Mouse (Mus musculus) adrenal gland, postnatal 36 days (tissue): ENCODE data around the gene Smyd4. TPM values are rescaled to one million over a fixed set of nuclear protein-coding genes. Genes with fewer than 3 reads are reported as not detected.

ENCODE experiments used
- DNase-seq, 2 experiments: peaks; one replicate each; pipeline ENCODE4 v3.0.0; 2021; ENCODE audit warnings: mixed read lengths in 1 of 2
- total RNA-seq, 2 experiments: library from RNA; stranded (reverse); gene quantifications; 2 replicates each; pipeline ENCODE4 v1.2.3; 2021

Smyd4 gene
- total RNA-seq, 2 experiments from 2014 or later: 9.9 to 10.9 TPM

DNA sequence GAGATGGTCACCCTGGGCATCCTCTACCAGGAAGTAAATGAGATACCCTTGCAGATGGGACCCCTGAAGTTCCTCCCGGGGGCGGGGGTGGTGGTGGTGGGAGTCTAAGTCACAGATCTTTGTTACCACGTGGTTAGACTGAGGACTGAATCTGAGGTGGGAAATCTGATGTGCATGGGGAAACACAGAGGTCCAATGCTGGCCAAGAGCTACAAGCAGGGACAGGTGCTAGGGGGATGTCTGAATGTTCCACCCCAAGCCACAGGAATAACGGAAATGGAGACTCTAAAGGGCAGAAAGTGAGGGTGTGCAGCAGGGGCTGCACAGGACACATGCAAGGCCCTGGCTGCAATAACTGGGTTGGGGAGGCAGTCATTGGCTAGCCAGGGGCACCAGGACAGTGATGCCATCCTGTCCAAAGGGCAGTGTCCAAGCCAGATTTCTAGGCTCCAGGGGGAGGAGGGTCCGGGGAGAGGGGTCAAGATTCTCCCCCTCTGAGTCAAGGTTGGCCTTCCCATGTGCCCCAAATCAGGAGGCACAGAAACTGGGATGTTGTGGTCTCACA, 72.7 kb downstream of the Smyd4 start:
- DNase-seq: no peak

DNA sequence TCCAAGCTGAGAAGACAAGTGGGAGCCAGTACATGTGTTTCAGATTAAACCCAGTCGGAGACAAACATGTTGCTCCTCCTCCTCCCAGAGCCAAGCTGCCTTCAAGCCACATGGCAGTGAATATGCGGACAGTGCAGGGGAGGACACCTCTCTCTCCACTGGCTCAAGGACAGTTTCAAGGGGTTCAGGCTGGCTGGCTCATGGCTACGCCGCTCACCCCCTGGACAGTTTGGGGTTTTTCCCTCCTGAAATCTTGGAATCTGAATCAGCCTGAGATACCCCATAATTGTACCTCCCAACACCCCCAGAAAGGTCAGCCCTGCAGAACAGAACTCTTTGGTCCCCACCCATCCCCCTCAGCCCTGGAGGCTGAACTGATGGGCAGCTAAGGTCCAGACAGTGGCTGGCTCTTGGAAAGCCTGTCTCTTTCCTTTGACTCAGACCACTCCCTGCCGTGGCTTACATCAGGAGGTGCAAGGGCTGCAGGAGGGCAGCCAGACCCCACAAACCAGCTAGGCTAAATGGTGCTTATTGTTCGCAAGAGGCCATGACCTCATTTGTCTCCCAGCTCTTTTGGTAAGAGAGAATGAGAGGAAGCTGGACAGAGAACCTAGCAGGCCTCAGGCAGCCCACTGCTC, 73.3 kb downstream of the Smyd4 start:
- DNase-seq: peak in 1 of 2 experiments; percentile 32

DNA sequence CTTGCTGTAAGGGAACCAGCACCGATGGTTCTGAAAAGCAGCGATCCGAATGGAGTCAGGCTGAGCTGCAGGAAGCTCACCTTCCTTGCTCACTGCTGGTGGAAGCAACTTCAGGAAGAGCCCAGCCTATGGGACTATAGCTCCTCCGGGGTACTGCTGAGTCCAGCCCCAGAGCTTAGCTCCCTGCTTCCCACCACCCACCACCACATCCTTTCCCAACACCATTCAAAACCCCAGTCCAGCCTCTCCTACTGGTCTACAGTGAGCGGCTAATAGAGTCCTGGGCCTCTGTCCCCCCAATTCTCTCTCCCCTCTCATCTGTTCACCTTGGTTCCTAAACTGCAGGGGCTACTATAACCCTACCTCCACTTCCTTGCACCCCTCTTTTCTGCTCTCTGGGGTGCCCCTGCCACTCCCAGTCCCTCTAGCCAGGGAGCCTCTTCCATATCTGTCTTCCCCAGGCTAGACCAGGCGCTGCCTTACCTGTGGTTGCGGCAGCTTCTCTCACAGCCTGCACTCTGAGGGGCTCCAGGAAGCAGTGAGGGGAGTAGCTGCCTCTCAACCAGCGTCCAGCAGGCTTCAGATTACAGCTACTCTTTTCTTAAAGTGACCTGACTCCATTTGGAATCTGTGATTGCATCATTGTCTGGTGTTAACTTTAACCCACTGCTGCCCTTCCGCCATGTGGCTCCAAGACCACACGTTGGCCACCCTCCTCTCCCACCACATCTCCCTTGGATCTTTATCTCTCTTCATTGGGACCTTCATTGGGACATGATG, 74.0 kb downstream of the Smyd4 start, which contains the start of gene Serpinf1:
Gene Serpinf1 (minus strand): TSS at position 689 of the 780 bp plus-strand sequence.
- DNase-seq: no peak

DNA sequence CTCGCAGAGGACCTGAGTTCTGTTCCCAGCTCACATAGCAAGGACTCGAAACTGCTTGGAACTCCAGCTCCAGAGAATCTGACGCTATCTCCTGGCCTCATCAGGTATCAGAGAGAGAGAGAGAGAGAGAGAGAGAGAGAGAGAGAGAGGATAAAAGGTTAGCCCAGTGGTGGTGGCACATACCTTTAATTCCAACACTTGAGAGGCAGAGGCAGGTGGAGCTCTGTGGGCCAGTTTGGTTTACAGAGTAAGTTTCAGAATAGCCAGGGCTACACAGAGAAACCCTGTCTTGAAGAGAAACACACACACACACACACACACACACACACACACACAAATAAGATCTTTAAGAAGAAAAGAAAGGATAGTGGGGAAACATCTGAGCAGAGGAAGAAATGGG, 74.9 kb downstream of the Smyd4 start:
- DNase-seq: no peak

DNA sequence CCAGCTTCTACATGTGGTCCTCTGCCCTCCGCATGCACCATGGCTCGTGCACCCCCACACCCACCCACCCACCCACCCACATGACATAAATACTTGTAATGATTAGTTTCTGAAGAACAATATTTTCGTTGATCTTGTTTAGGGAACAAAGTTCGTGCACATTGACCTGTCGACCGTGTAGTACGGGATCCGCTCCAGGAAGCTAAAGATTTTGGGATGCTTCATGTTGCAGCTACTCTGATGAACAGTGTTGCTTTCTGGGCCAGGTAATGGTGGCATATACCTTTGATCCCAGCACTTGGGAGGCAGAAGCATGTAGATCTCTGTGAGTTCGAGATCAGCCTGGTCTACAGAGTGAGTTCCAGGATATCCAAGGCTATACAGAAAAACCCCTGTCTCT, 75.8 kb downstream of the Smyd4 start:
- DNase-seq: no peak

DNA sequence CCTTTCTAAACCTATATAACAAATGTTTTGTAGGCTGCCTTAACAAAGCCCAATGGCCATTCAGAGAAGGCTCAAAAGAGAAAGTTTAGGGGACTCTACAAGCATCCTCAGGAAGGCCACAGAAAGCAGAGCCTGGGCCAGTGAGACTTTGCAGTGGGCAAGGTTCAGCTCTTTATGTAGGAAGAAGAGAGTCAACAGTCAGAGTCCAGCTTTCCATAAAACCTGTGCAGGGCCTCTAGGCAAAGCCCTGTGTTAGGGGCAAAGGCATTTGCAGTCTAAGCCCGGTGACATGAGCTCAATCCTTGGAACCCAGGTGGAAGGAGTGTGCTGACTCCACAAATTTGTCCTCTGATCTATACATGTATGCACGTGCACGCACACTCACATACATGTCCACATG, 76.2 kb downstream of the Smyd4 start:
- no peak for DNase-seq

DNA sequence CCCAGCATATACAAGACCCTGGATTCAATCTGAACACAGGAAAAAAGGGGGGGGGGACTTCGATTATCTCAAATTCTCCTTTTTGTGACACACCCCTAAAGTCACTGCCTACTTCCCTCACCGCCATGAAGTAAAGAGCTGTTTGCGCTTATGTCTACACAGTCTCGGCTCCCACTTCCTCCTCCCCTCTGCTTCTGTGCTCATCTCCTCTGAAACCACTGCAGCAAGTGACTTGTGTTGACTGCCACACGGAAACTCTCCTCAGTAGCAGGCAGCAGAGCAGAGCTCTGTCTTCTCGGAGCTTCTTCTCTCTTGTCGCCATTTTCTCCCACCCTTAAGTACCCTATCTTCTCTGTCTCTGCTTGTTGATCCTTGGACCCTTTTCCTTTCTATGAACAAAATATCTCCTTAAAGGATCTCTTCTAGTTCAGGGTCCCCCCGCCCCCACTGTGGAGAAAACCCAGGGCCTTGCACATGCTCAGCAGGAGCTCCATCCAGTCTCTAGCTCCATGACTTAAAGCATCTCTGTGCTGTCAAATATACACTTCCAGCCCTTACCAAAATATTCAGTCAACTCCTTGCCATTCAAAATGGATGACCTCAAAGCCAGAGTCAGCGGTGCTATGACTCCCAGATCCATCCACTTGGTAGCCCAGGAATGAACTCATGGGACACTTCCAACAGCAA, 80.9 kb downstream of the Smyd4 start:
- no peak for DNase-seq

DNA sequence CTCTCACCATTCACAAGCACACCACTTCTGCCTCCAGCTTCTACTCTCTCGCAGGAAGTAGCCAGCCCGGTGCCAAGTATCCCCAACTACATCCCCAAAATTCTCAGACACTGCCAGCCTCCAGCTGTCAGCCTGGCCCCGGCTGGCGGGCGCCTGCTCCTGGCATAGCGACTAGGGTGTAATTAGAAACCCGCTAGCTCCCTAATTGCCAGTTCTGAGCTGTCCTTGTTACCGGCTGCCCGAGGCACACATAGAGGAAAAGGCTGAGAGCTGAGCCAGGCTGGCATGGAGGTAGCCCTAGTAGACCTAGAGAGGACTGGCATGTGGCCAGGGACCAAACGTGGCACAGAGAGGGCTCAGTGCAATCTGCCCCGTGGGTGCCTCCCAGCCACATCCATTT, 83.1 kb downstream of the Smyd4 start:
- peak in 1 of 2 experiments; percentile 59 for DNase-seq

DNA sequence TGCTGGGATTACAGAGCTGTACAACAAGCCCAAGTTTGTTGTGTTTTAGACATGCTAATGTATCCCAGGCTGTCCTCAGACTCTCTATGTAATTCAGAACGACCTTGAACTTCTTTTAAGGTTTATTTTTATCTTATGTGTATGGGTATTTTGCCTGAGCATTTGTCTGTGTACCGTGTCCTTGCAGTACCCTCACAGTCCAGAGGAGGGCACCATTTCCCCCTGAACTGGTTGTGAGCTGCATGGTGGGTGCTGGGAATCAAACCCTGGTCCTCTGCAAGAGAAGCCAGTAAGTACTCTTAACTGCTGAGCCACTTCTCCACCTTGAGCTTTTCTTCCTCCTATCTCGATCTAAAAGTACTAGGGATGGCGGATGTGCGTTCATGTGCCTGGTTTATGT, 85.9 kb downstream of the Smyd4 start:
- no peak for DNase-seq

DNA sequence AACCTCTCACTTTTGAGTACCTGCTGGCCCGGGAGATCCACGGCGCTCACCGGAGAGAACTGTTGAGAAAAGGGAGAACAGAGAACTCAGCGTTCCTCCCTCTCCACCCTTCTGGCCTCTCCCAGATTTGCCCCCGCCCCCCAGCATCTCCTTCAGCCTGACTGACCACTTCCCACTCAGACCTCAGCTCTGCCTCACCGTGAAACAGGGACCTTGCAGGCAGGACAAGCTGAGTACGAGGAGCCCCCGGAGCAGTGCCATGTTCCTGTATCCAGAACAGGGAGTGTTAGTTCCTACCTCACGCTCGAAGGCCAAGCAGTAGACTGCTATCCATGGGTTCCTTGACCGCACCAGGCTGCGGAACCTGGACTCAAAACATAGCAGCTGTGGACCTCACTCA, 90.0 kb downstream of the Smyd4 start:
- peak in 1 of 2 experiments; percentile 44 for DNase-seq

DNA sequence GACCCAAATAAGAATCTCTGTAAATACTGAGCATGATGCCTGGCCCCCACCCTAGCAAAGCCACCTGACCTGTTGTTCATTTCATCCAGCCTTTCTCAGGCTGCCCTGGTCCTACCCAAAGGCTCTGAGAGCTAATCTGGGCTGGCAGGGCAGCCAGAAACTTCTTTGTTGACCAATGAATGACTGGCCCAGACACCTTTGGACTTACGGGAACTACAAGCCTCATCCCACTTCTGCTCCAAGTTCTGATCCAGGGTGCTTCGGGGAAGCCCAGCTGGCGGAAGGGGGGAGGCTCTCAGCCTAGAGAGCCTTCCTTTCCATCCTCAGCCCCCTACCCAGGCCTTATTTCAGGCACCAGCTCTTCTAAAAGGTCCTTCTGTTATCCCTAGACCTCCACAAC, 90.6 kb downstream of the Smyd4 start:
- DNase-seq: no peak

DNA sequence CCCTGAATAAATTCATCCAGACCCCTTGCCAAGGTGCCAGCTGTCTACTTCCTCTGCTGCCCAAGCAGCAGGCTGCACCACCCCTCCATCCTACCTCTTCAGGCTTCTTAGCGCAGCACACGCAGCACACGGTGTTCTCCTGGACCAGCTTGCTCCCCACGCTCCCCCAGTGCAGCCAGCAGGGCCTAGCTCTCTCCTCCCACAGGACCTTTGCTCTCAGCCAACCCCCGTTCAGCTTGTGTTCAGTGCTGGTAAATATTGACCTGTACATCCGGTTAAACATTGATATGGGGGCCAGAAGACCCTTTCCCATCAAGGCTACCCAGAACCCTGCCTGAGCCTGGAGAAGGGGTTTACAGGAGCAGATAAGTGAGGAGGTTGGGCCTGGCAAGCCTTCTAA, 91.1 kb downstream of the Smyd4 start, which contains the start of gene Serpinf2:
Gene Serpinf2 (minus strand): TSS at position 229 of the 400 bp plus-strand sequence.
- no peak for DNase-seq

DNA sequence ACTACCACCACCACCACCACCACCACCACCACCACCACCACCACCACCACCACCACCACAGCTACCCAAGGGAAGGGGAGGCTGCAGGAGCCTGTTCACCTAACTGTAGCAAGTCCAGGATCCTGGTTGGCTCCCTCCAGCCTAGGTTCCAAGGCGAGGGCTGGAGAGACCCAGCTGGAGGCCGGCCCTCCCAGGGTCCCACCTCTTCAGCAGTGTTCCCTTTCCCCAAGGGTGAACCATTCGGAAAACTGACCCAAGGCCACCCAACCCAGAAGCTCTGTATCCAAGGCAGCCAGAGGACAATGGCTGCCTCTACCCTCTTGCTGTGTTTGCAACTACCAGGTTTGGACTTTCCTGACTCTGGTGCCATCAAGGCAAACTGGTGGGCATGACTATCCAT, 91.7 kb downstream of the Smyd4 start:
- DNase-seq: no peak

DNA sequence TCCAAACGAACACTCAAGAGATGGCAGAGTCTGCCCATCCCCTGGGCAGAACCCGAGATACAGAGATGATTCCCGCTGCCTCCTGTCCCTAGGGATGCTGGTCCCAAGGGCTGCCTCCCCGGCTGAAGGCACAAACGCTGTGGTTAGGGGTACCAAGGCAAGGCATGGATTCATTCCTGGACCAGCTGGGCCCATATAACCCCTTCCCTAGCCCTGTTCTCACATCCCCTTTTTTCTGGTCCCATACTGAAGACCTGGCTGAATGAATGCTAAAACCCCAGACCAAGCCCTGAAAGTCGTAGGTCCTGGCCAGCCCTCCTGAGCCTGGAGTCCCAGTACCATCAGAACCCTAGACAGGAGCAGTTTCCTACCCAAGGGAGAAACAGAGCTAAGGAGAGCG, 92.8 kb downstream of the Smyd4 start:
- no peak for DNase-seq

DNA sequence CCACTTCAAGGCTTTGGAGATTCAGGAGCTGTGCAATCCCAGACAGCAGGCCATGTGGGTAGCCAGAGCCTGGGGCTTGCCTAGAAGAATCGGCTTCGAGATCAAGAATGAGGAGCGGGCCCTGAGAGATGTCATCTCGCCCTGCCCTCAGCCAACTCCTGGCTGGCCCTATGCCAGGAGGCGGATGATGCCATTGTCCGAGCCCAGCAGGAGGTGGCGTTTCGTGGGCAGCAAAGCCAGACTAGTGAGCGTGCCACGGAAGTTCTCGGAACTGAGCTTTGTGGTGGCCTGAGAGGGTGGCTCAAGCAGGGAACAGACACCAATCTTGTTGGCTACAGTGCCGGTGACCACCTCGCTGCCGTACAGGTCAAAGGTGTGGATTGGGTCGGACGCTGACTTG, 93.4 kb downstream of the Smyd4 start:
- DNase-seq: no peak

DNA sequence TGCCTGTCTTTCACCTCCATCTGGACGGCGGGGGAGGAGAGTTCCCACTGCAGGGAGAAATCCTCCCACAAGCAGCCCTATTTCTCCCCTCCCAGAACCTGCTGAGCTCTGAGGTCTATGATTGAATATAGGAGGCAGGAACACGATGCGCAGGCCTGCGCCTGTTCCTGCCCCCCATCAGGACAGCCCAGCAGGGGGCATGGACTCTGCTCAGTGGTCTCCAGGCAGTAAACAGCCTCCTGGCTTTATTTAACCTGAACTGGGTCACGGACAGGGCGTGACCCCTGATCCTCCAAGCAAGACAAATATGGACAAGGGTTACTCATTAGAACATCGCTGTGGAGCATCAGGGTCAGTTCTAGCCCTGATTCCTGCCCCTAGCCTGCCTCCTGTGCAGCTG, 95.5 kb downstream of the Smyd4 start:
- DNase-seq: no peak

DNA sequence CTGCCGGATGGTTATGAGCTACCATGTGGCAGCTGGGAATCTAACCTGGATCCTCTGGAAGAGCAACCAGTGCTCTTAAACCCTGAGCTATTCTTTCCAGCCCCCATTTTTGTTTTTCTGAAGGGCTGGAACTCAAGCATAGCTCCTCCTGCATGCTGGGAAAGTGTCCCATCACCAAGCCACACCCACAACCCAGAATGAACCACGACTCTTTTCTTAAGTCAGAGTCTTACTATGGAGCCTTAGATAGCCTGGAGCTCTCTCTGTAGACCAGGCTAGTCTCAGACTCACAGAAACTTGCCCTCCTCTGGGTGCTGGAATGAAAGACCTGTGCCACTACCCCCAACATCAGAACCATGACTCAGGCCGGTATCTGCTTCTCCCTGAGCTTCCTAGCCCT, 100.3 kb downstream of the Smyd4 start:
- DNase-seq: no peak

DNA sequence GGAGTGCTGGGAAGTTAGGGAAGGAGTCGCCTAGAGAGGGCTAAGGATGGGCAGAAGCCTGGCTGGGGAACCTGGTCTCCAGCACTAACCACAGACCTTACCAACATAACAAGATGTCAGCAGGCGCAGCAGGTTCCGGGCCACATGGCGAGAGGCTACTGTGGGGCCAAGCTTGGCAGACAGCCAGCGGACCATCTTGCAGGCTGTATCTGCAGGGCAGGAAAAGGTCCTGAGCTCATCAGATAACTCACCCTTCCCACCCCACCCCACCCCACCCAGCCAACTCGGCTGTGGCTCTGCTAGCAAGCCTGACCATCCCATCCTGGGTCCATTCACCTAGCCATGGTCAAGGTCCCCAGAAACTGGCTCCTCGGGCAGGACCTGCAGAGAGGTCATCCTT, 101.5 kb downstream of the Smyd4 start:
- DNase-seq: no peak

DNA sequence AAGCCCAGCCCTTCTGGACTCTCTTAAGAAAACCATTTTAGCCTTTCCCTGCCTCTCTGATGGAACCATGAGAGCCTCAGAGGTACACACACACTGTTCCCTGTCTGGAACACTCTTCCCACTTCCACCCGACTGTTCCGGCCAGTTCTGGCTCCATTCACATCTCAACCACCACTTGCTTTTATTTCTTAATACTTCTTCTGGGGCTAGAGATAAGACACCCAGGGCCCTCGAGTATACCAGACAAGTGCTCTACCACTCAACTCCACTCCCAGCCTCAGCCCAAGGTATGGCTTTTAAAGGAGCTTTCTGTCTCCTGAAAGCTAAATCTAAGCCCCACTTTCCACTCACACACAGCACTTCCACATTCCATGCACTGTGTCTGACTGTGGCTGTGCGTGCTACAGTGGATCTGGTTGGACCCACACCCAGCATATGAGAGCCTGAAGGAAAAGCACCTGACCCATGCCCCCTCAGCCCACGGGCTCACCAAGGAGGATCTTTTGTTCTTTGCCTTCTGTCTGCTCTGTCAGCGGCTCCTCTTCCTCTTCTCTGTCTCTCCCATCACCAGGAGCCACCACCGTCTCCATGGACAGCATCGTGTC, 102.2 kb downstream of the Smyd4 start:
- DNase-seq: no peak

DNA sequence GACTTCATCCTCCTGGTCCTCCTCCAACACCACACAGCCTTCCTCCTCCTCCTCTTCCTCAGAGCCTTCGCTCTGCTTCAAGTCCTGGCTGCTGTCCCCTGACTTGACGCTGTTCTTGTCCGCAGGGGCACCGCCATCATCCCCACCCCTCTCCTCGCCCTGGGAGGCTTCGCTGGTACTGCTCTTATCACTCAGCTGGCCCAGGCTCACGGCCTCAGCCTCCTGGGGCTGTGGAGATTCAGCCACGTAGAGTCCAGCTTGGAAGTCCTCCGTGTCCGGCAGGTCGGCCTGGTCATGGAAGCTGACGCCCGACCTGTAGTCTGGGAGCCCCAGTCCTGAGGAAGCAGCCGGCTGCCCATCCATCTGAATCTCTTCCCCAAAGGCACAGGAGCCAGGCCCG, 102.7 kb downstream of the Smyd4 start:
- DNase-seq: no peak

DNA sequence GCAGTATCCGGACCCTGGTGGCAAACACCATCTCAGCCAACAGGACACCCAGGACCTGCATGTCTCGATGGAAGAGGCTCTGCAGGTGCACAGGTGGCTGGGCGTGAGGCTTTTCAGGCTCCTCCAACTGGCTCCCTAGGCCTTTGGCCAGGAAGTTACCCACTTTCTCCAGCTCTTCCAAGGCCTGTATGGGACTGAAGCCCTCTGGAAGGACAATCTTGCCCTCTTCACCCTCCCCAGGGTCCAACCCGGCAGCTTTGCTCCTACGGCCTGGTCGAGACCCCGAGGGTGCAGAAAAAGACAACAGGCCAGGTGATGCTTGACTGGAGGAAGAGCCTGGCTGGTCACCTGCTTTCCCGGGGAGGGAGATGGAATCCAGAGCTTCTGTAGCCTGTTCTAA, 103.8 kb downstream of the Smyd4 start:
- no peak for DNase-seq

DNA sequence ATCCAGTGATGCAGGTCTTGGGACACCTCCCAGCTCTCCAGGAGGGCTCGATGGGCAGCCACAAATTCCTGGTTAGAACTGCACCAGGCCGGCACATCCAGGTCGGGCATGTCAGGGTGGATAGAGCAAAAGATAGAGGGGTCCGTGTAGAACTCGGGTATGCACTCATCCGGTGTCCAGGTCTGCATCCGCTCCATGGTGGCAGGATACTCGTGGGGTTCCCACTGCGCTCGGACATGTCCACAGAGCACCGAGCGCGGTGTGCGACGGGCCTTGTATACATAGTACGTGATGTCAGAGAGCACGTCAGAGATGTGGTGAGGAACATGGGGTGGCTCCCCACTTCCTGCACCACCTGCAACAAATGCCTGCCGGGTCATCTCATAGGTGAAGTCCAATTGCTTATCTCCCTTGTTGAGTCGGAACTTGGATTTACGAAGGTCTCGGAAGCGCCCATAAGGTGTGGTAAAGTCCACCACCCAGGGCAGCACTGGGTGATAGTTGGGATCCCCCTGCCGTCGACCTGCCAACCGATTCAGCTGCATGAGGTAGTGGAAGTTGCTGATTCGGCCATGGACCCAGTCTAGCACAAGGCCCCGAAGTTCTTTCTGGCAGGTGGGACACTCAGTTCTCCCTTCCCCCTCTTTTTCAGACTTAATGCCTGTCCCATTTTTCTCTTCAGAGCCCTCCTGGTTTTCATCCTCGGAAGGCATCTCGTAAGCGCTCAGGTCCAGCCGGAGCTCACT, 104.8 kb downstream of the Smyd4 start:
- no peak for DNase-seq
